Mouse (Mus musculus) embryonic facial prominence, embryonic 10.5 days (tissue): ENCODE measurements around the gene AK157302. TPM values are rescaled to one million over a fixed set of nuclear protein-coding genes. Genes with fewer than 3 reads are reported as not detected.
"Not testable (repeated sequence)": the region's sequence is repeated elsewhere in the genome, so short reads cannot be mapped to it uniquely, and the experiment has no call there.

Experiments used
- DNase-seq: peaks from one replicate; pipeline ENCODE4 v3.0.0-alpha.2; 2017; ENCODE audit warnings: low spot score
- H3K27ac ChIP-seq: fragments of 300-500 bp; sonication (generic); replicated peaks from 2 replicates; pipeline ENCODE4 v1.5.1; 2016; ENCODE audit warnings: mild to moderate bottlenecking
- H3K27me3 ChIP-seq: fragments of 300-500 bp; sonication (generic); replicated peaks from 2 replicates; pipeline ENCODE4 v1.6.1; 2016; ENCODE audit warnings: low read depth, mild to moderate bottlenecking; ENCODE audit not compliant: poor library complexity, severe bottlenecking
- H3K36me3 ChIP-seq: fragments of 300-500 bp; sonication (generic); replicated peaks from 2 replicates; pipeline ENCODE4 v1.6.1; 2016; ENCODE audit warnings: mild to moderate bottlenecking, moderate library complexity
- H3K4me1 ChIP-seq: fragments of 300-500 bp; sonication (generic); 2 replicates; pipeline ENCODE4 v1.6.1; 2016
- H3K4me3 ChIP-seq: fragments of 300-500 bp; sonication (generic); 2 replicates; pipeline ENCODE4 v1.5.1; 2016; ENCODE audit warnings: mild to moderate bottlenecking, moderate library complexity
- H3K9me3 ChIP-seq: fragments of 300-500 bp; sonication (generic); 2 replicates; pipeline ENCODE4 v1.6.1; 2016; ENCODE audit warnings: mild to moderate bottlenecking
- WGBS: fragments of 180-500 bp; shearing (Covaris S2); methylation state at CpG from one replicate; pipeline ENCODE4 v1.1.7; 2016; 5-methylcytosine and 5-hydroxymethylcytosine counted together
- microRNA counts: library from miRNA; unstranded; fragments of <30 nt; microRNA quantifications from one replicate; lab custom pipeline; 2017
- microRNA-seq: library from miRNA; unstranded; fragments of <30 nt; microRNA quantifications from one replicate; pipeline ENCODE4, GENCODE M21; 2017
- polyA plus RNA-seq: library from polyadenylated mRNA; unstranded; fragments of >200 nt; fragmentation: Nextera tagmentation; extraction: Ambion mirVana; gene quantifications from 2 replicates; pipeline ENCODE4 v1.2.1, GENCODE M21; 2016

The AK157302 gene
- polyA plus RNA-seq, 1 experiment from 2014 or later, result not detected

- not testable (repeated sequence) for H3K27me3 ChIP-seq, H3K36me3 ChIP-seq, H3K4me1 ChIP-seq, H3K9me3 ChIP-seq
- peak; percentile 73 for DNase-seq
- Histone ChIP-seq H3K27ac (peak within 1 kb of the TSS; percentile 76), H3K4me3 (peak within 1 kb of the TSS; percentile 69)
- 3% methylated on average over 31 of the region's 31 CpGs for WGBS
These were observed 16.0 kb upstream of the AK157302 start, which contains the start of the genes Zkscan4 and Gm10065 for GRCm38 (mm10) chr13:21478759-21479670. Gene Zkscan4, plus strand, starts transcription at chr13:21478907. Gene Gm10065, minus strand, starts transcription at chr13:21479441.

GRCm38 (mm10) chr13:21486881-21487280 lies 8.1 kb upstream of the AK157302 start:
- 90% methylated on average over 1 of the region's 1 CpGs for WGBS
- DNase-seq, result no peak
- H3K27ac ChIP-seq, result no peak overlapping the region
- no peaks in the 10 kb centered on the region for H3K27me3 ChIP-seq
- H3K4me3 ChIP-seq, result no peak overlapping the region
- H3K9me3 ChIP-seq, result 0 out of 2 replicates have a peak, but pooled peaks cover 4% of the 10 kb centered on the region
- H3K4me1 ChIP-seq, result no peaks in the 10 kb centered on the region
- H3K36me3 ChIP-seq, result peaks cover 8% of the 10 kb centered on the region; the same call in 1 of the 2 replicates

- Histone ChIP-seq H3K4me3 (no peak overlapping the region), H3K27ac (no peak overlapping the region), H3K36me3 (no peaks in the 10 kb centered on the region), H3K27me3 (no peaks in the 10 kb centered on the region), H3K9me3 (no peaks in the 10 kb centered on the region), H3K4me1 (no peaks in the 10 kb centered on the region)
- 94% methylated on average over 5 of the region's 5 CpGs for WGBS
- no peak for DNase-seq
These were observed 2.2 kb upstream of the AK157302 start for GRCm38 (mm10) chr13:21492847-21493246.

- DNase-seq, H3K27me3 ChIP-seq, H3K36me3 ChIP-seq, H3K27ac ChIP-seq, H3K4me3 ChIP-seq, H3K9me3 ChIP-seq, H3K4me1 ChIP-seq: not testable (repeated sequence)
- 93% methylated on average over 17 of the region's 17 CpGs for WGBS
These were observed 6.2 kb downstream of the AK157302 start, which contains the start of gene Gm11273 for GRCm38 (mm10) chr13:21501182-21501581. Gene Gm11273, minus strand, starts transcription at chr13:21501418.

- Histone ChIP-seq H3K4me3 (no peak overlapping the region), H3K27ac (no peak overlapping the region), H3K27me3 (no peaks in the 10 kb centered on the region), H3K36me3 (no peaks in the 10 kb centered on the region), H3K9me3 (no peaks in the 10 kb centered on the region), H3K4me1 (peaks cover 4% of the 10 kb centered on the region; the same call in 1 of the 2 replicates)
- no peak for DNase-seq
- WGBS, result 91% methylated on average over 5 of the region's 5 CpGs
These were observed 7.3 kb downstream of the AK157302 start for GRCm38 (mm10) chr13:21502296-21502695.

- Histone ChIP-seq H3K4me3 (peak overlapping the region; percentile 71), H3K4me1 (peaks cover 4% of the 10 kb centered on the region; the same call in 1 of the 2 replicates), H3K9me3 (no peaks in the 10 kb centered on the region), H3K27ac (peak overlapping the region; percentile 91), H3K36me3 (no peaks in the 10 kb centered on the region), H3K27me3 (no peaks in the 10 kb centered on the region)
- DNase-seq, result peak; percentile 91
- under 1% methylated on average over 21 of the region's 21 CpGs for WGBS
These were observed 11.2 kb downstream of the AK157302 start for GRCm38 (mm10) chr13:21506221-21506649.

GRCm38 (mm10) chr13:21530136-21530535 lies 35.1 kb downstream of the AK157302 start:
- Histone ChIP-seq H3K27ac (peak overlapping the region; percentile 100), H3K4me1 (peaks cover 10% of the 10 kb centered on the region; the same call in 1 of the 2 replicates), H3K27me3 (no peaks in the 10 kb centered on the region), H3K9me3 (no peaks in the 10 kb centered on the region), H3K4me3 (peak overlapping the region; percentile 90), H3K36me3 (peaks cover 19% of the 10 kb centered on the region)
- 53% methylated on average over 7 of the region's 7 CpGs for WGBS
- DNase-seq, result no peak

- peak; percentile 91 for DNase-seq
- under 1% methylated on average over 39 of the region's 39 CpGs for WGBS
- peaks cover 12% of the 10 kb centered on the region for H3K36me3 ChIP-seq
- H3K9me3 ChIP-seq, result no peaks in the 10 kb centered on the region
- no peaks in the 10 kb centered on the region for H3K27me3 ChIP-seq
- H3K4me1 ChIP-seq, result peaks cover 10% of the 10 kb centered on the region; the same call in 1 of the 2 replicates
- peak within 1 kb of the TSS; percentile 100 for H3K27ac ChIP-seq
- H3K4me3 ChIP-seq, result peak within 1 kb of the TSS; percentile 90
These were observed 35.8 kb downstream of the AK157302 start, which contains the start of gene Zkscan8 for GRCm38 (mm10) chr13:21530781-21531201. Gene Zkscan8, minus strand, starts transcription at chr13:21531120.

GRCm38 (mm10) chr13:21542708-21543107 lies 47.7 kb downstream of the AK157302 start, which contains the start of gene Olfr1366:
Gene Olfr1366, minus strand, starts transcription at chr13:21542808.
- no peaks in the 10 kb centered on the region for H3K27me3 ChIP-seq
- no peak within 1 kb of the TSS for H3K4me3 ChIP-seq
- DNase-seq, result no peak
- no peaks in the 10 kb centered on the region for H3K4me1 ChIP-seq
- no peaks in the 10 kb centered on the region for H3K36me3 ChIP-seq
- H3K9me3 ChIP-seq, result no peaks in the 10 kb centered on the region
- no peak within 1 kb of the TSS for H3K27ac ChIP-seq
- 80% methylated on average over 1 of the region's 1 CpGs for whole genome bisulfite sequencing

MicroRNA genes within 50 kb of the gene (microRNA counts, 519-probe panel; counts per million panel counts)
- 3,803 counts per million, percentile 75 among the panel's probes with 10 or more counts for microRNA mmu-miR-1896 (lab: Ali Mortazavi, UCI)

Small RNA genes lying within 50 kb of the gene (microRNA-seq; reads per million reads assigned to microRNA genes)
- not detected for gene Mir1896

Other genes starting within 250 kb of the AK157302 start
- not detected in 2 replicates for gene Gpx5, start 202.5 kb upstream of the AK157302 start, polyA plus RNA-seq
- 0.24 and 0.36 TPM in 2 replicates for gene Gpx6, start 183.1 kb upstream of the AK157302 start, polyA plus RNA-seq
- gene Olfr1367, start 148.3 kb upstream of the AK157302 start, polyA plus RNA-seq, result not detected in 2 replicates
- gene Zscan12, start 132.4 kb upstream of the AK157302 start, polyA plus RNA-seq, result 19.3 and 20.4 TPM in 2 replicates
- gene Zkscan3, start 92.5 kb upstream of the AK157302 start, polyA plus RNA-seq, result 91.5 and 91.9 TPM in 2 replicates
- 4.2 and 4.9 TPM in 2 replicates for gene Pgbd1, start 54.2 kb upstream of the AK157302 start, polyA plus RNA-seq
- 29.4 and 29.9 TPM in 2 replicates for gene Zscan26, start 41.5 kb upstream of the AK157302 start, polyA plus RNA-seq
- gene Nkapl, start 26.7 kb upstream of the AK157302 start, polyA plus RNA-seq, result 1.3 and 2.0 TPM in 2 replicates
- 3.0 and 3.5 TPM in 2 replicates for gene Zkscan4, start 16.3 kb upstream of the AK157302 start, polyA plus RNA-seq
- not detected in 2 replicates for gene Gm10065, start 15.8 kb upstream of the AK157302 start, polyA plus RNA-seq
- 4.3 and 5.3 TPM in 2 replicates for gene Gm11273, start 6.2 kb downstream of the AK157302 start, polyA plus RNA-seq
- 7.6 and 7.8 TPM in 2 replicates for gene Zkscan8, start 35.9 kb downstream of the AK157302 start, polyA plus RNA-seq
- 0.11 and 0.21 TPM in 2 replicates for gene Olfr1366, start 47.6 kb downstream of the AK157302 start, polyA plus RNA-seq
- not detected in 2 replicates for gene Olfr1535, start 64.7 kb downstream of the AK157302 start, polyA plus RNA-seq
- not detected in 2 replicates for gene Olfr1364, start 86.5 kb downstream of the AK157302 start, polyA plus RNA-seq
- not detected in 2 replicates for gene Olfr1362, start 118.8 kb downstream of the AK157302 start, polyA plus RNA-seq
- gene Olfr11, start 147.3 kb downstream of the AK157302 start, polyA plus RNA-seq, result not detected in 2 replicates
- gene Olfr1361, start 168.2 kb downstream of the AK157302 start, polyA plus RNA-seq, result not detected in 2 replicates
- not detected in 2 replicates for gene Olfr1360, start 182.2 kb downstream of the AK157302 start, polyA plus RNA-seq
- not detected in 2 replicates for gene Olfr1359, start 202.9 kb downstream of the AK157302 start, polyA plus RNA-seq
- 1.6 and 3.1 TPM in 2 replicates for gene Hist1h2bl, start 220.9 kb downstream of the AK157302 start, polyA plus RNA-seq
- gene Hist1h2ai, start 221.2 kb downstream of the AK157302 start, polyA plus RNA-seq, result 30.5 and 32.2 TPM in 2 replicates
- 10.7 and 12.8 TPM in 2 replicates for gene Hist1h3h, start 222.4 kb downstream of the AK157302 start, polyA plus RNA-seq
- 5.7 and 6.0 TPM in 2 replicates for gene Hist1h2bm, start 226.8 kb downstream of the AK157302 start, polyA plus RNA-seq
- gene Hist1h4j, start 239.8 kb downstream of the AK157302 start, polyA plus RNA-seq, result 0.93 and 1.3 TPM in 2 replicates